ENCODE assay signal across 12 mouse cellular contexts in the genomic region with DNA sequence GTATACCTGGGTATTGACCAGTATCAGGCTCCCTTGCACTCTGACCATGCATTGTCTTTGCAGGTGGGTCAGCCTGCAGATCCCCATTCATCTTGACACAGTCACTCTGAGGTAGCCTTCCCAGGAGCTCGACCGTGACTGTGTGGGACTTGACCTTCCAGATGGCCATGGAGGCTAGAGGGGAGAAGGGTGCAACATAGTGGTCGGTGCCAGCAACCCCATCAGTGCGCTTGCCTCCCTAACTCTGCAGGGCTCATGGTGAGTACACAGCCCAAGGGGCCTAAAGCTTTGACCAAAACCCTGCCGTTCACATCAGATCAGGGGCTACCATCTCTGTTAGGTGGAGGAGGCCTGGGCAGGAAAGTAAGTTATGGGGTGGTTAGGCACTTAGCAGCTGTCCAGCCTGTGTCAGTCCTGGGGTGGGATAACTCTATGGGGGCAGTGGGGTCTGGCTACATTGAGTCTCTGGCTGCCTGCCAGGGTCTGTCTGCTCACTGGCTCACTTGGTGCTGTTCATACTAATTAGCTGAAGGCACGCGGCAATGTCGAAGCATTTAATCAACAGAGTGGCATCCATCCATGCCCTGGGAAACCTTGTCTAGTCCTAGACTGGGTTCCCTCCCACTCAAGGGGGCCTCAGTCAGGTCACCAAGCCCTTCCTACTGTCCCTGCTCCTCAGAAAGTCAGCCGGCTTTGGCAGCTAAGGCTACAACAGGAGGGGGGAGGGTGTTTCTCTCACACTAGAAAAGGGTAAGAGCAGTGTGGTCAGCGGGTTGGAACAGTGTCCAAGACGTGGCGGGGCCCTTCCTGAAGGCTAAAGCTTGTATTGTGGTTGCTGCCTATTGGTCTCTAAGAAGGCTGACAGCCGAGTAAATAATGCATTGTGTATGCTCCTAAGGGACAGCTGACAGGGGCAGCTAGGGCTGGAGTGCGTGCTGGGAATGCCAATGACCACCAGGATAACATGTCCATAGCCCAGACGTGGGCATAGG. TPM values are rescaled to one million over a fixed set of nuclear protein-coding genes. Genes with fewer than 3 reads are reported as not detected.
DNase-seq lines count a peak whose midpoint lies in the region; ATAC-seq and TF ChIP-seq lines count a peak whose summit lies in the region.
"Had no signal": no experiment of that assay in that cellular context is flagged by ENCODE, and none has a peak within 500 bp of the region (broad histone marks: within the 10 kb centered on the region; RNA-seq: fewer than 3 reads in every experiment).

No protein-coding gene starts in this region.

- TF ChIP-seq POLR2A in cortical plate, adult 2 months (IDR thresholded peaks at IDR 0.05; ENCODE audit: extremely low read depth, insufficient read depth, low read length) = no peak
- TF ChIP-seq POLR2A in olfactory bulb, adult 2 months (IDR thresholded peaks at IDR 0.05; ENCODE audit: insufficient read depth, low read depth, low read length) = no peak

- peak; percentile 87 for DNase-seq in left cerebral cortex, postnatal 4 days
- no peak for DNase-seq in left cerebral cortex, adult 11 months (ENCODE audit: low spot score)
- DNase-seq in B cell, adult 2 months = no peak
- no peak for DNase-seq in left cerebral cortex, postnatal 36 days (ENCODE audit: low spot score in 2 of 2)
- no peak for DNase-seq in ovary, postnatal 14 days (ENCODE audit: low spot score)
- DNase-seq: adrenal gland, adult 8-10 months; thymus, postnatal 14 days had no signal

- intact Hi-C loops in left cerebral cortex, postnatal 4 days (cut with DNase I) = no loop called here
- intact Hi-C loops in left cerebral cortex, postnatal 36 days (cut with DNase I) = no loop called here

- H3K4me3 ChIP-seq in cortical plate, adult 2 months (ENCODE audit: insufficient read depth, low read length) = peak overlapping the region; percentile 59
- H3K4me3 ChIP-seq in hindbrain, embryonic 16.5 days (ENCODE audit: low read length) = peak overlapping the region; percentile 46
- H3K4me3 ChIP-seq in olfactory bulb, adult 2 months (ENCODE audit: insufficient read depth, low read depth, low read length) = peak overlapping the region; percentile 46
- H3K4me3 ChIP-seq: heart, embryonic 12.5 days had no signal

- H3K27ac ChIP-seq in cortical plate, adult 2 months (ENCODE audit: insufficient read depth, low read length) = 0 out of 2 replicates have a peak overlapping the region, but pooled peaks have one; percentile 27
- H3K27ac ChIP-seq in hindbrain, embryonic 16.5 days (ENCODE audit: low read depth, low read length) = peak overlapping the region; percentile 87
- 0 out of 2 replicates have a peak overlapping the region, but pooled peaks have one; percentile 59 for H3K27ac ChIP-seq in olfactory bulb, adult 2 months (ENCODE audit: insufficient read depth, low read depth, low read length)

- no peaks in the 10 kb centered on the region for H3K27me3 ChIP-seq in hindbrain, embryonic 16.5 days (replicated peaks; ENCODE audit: control insufficient read depth, insufficient read depth, low read length)

- H3K36me3 ChIP-seq in hindbrain, embryonic 16.5 days (ENCODE audit: control insufficient read depth, insufficient read depth, low read length) = no peaks in the 10 kb centered on the region
- H3K36me3 ChIP-seq: heart, embryonic 12.5 days had no signal

- 17% methylated on average over 15 of the region's 15 CpGs for WGBS in hindbrain, embryonic 16.5 days
- WGBS in olfactory bulb, adult 2 months = 45% methylated on average over 15 of the region's 15 CpGs

- peak overlapping the region; percentile 19 for H3K9ac ChIP-seq in hindbrain, embryonic 16.5 days (ENCODE audit: low read depth, low read length)
- H3K9ac ChIP-seq: heart, embryonic 12.5 days had no signal

- peaks cover 12% of the 10 kb centered on the region for H3K4me1 ChIP-seq in cortical plate, adult 2 months (ENCODE audit: control insufficient read depth, insufficient read depth, low read length)
- peaks cover 31% of the 10 kb centered on the region for H3K4me1 ChIP-seq in hindbrain, embryonic 16.5 days (ENCODE audit: control insufficient read depth, insufficient read depth, low read depth, low read length)
- peaks cover 29% of the 10 kb centered on the region for H3K4me1 ChIP-seq in olfactory bulb, adult 2 months (ENCODE audit: control insufficient read depth, insufficient read depth, low read length)

- H3K9me3 ChIP-seq in hindbrain, embryonic 16.5 days (ENCODE audit: control insufficient read depth, low read length) = no peaks in the 10 kb centered on the region
- H3K9me3 ChIP-seq: heart, embryonic 12.5 days had no signal

- ATAC-seq in hindbrain, embryonic 16.5 days = peak; percentile 80

- no peak for TF ChIP-seq CTCF in cortical plate, adult 2 months (IDR thresholded peaks at IDR 0.05; ENCODE audit: extremely low read depth, insufficient read depth, low read length)
- TF ChIP-seq CTCF in olfactory bulb, adult 2 months (IDR thresholded peaks at IDR 0.05; ENCODE audit: insufficient read depth, low read depth, low read length) = no peak

- H3K4me2 ChIP-seq in hindbrain, embryonic 16.5 days (ENCODE audit: low read length) = peak overlapping the region; percentile 75

RNA-seq across cellular contexts. Expression of gene Adgra1, which starts 1.5 kb away (rescaled TPM):
- 10 to 100 TPM; 17.8 to 25.1 TPM for total RNA-seq in left cerebral cortex, postnatal 4 days (2021)
- 37.5 and 41.6 TPM in 2 replicates for polyA plus RNA-seq in cortical plate, adult 2 months (2012; rRNA removed)
- 27.2 and 30.7 TPM in 2 replicates for polyA plus RNA-seq in hindbrain, embryonic 16.5 days (2015; fragmentation: Nextera tagmentation; extraction: Ambion mirVana)
- polyA plus RNA-seq in olfactory bulb, adult 2 months (2012; ENCODE audit: insufficient read depth, insufficient read length, low replicate concordance, missing spikeins) = not detected in 2 replicates
- 10 to 100 TPM; 57.5 to 67.0 TPM for total RNA-seq in left cerebral cortex, postnatal 36 days (2021)

RNA-seq across cellular contexts. Expression of gene Kndc1, which starts 59.1 kb away (rescaled TPM):
- 10 to 100 TPM; 36.2 to 45.3 TPM for total RNA-seq in left cerebral cortex, postnatal 4 days (2021)
- polyA plus RNA-seq in cortical plate, adult 2 months (2012; rRNA removed) = 54.8 and 56.1 TPM in 2 replicates
- polyA plus RNA-seq in hindbrain, embryonic 16.5 days (2015; fragmentation: Nextera tagmentation; extraction: Ambion mirVana) = 16.5 and 19.0 TPM in 2 replicates
- polyA plus RNA-seq in olfactory bulb, adult 2 months (2012; ENCODE audit: insufficient read depth, insufficient read length, low replicate concordance, missing spikeins) = not detected in 2 replicates
- 10 to 100 TPM; 70.1 to 70.2 TPM for total RNA-seq in left cerebral cortex, postnatal 36 days (2021)
- polyA plus RNA-seq: liver, embryonic 16.5 days had no signal

Comparison
In these comparisons a context has a peak if more than half of its experiments do, and no peak if none do; other contexts are left out.
1. H3K27ac ChIP-seq: peak in every context shown above with its lines; median percentile 87 in hindbrain, embryonic 16.5 days; 59 in olfactory bulb, adult 2 months; 27 in cortical plate, adult 2 months.
2. RNA of gene Kndc1, which starts 59.1 kb away (polyA plus RNA-seq): 54.8 to 56.1 TPM in cortical plate, adult 2 months and 16.5 to 19.0 TPM in hindbrain, embryonic 16.5 days; not detected in olfactory bulb, adult 2 months; every median in the first group is over 10 times any median in the second.
3. Peak in every context shown above with its lines, with median percentiles within 50 percentile points of each other: H3K4me3 ChIP-seq.